Mouse (Mus musculus) CH12.LX (cell line): ENCODE measurements around the gene Gm11146. TPM values are rescaled to one million over a fixed set of nuclear protein-coding genes. Genes with fewer than 3 reads are reported as not detected.
A peak's percentile ranks its signal among the peaks of the same experiment; 100 is the strongest.

ENCODE experiments used
- DNase-seq: peaks from one replicate; pipeline ENCODE4 v3.0.0-alpha.2; 2013; ENCODE audit errors: extremely low read depth
- H3K27ac ChIP-seq: 2 replicates; pipeline ENCODE4 v1.5.1; 2012; ENCODE audit warnings: low read depth, mild to moderate bottlenecking, control low read depth, moderate library complexity; ENCODE audit not compliant: insufficient read depth
- H3K27me3 ChIP-seq: replicated peaks from 2 replicates; pipeline ENCODE3; 2012; ENCODE audit warnings: inconsistent platforms
- H3K36me3 ChIP-seq, 2 experiments: replicated peaks in 1 of 2; 2 replicates each; pipeline versions ENCODE3 to v1.6.1; 2012; ENCODE audit warnings: inconsistent platforms in 1 of 2, low read length in 1 of 2, mild to moderate bottlenecking in 1 of 2, mixed read lengths in 1 of 2, moderate library complexity in 1 of 2; ENCODE audit not compliant: control insufficient read depth in 1 of 2, insufficient read depth in 1 of 2
- H3K4me1 ChIP-seq, 2 experiments: 2 replicates each; pipeline ENCODE4 v1.6.1; 2012; ENCODE audit warnings: inconsistent platforms in 1 of 2, moderate library complexity in 1 of 2; ENCODE audit not compliant: insufficient read depth in 2 of 2, control insufficient read depth in 1 of 2
- H3K4me2 ChIP-seq: 2 replicates; pipeline ENCODE4 v1.6.1; 2012; ENCODE audit warnings: low read depth, mild to moderate bottlenecking, control low read depth; ENCODE audit not compliant: poor library complexity, insufficient read depth, severe bottlenecking
- H3K4me3 ChIP-seq, 3 experiments: fragments of 150-350 bp in 1 of 3; sonication (generic) in 1 of 3; replicated peaks in 1 of 3; 2 replicates each; pipeline versions ENCODE3 to v1.5.1; 2011 to 2012; ENCODE audit warnings: low read depth in 2 of 3, low read length in 2 of 3, mild to moderate bottlenecking in 2 of 3, moderate library complexity in 2 of 3, control low read depth in 1 of 3, improper control_type of control experiment in 1 of 3, inconsistent platforms in 1 of 3, mixed read lengths in 1 of 3; ENCODE audit not compliant: poor library complexity in 1 of 3
- H3K79me2 ChIP-seq: replicated peaks from 2 replicates; pipeline ENCODE4 v1.6.1; 2012; ENCODE audit warnings: mild to moderate bottlenecking, moderate library complexity; ENCODE audit not compliant: control insufficient read depth, poor library complexity, insufficient read depth, severe bottlenecking; ENCODE audit errors: extremely low read depth
- H3K9ac ChIP-seq: 2 replicates; pipeline ENCODE4 v1.6.1; 2012; ENCODE audit warnings: low read depth, mild to moderate bottlenecking, control low read depth, moderate library complexity; ENCODE audit not compliant: insufficient read depth
- H3K9me3 ChIP-seq: replicated peaks from 2 replicates; pipeline ENCODE3; 2012; ENCODE audit warnings: low read length, inconsistent platforms, mixed read lengths
- BHLHE40 ChIP-seq: IDR thresholded peaks from 2 replicates; pipeline ENCODE4 v1.6.1; 2011; ENCODE audit warnings: mild to moderate bottlenecking, low read depth, low read length, improper control_type of control experiment
- CHD1 ChIP-seq: IDR thresholded peaks from 2 replicates; pipeline ENCODE4 v1.6.1; 2012; ENCODE audit warnings: low read depth, low read length, improper control_type of control experiment, inconsistent platforms
- E2F4 ChIP-seq: IDR thresholded peaks from 2 replicates; pipeline ENCODE4 v1.6.1; 2011; ENCODE audit warnings: low read depth, low read length, improper control_type of control experiment; ENCODE audit not compliant: insufficient replicate concordance
- EP300 ChIP-seq: IDR thresholded peaks from 2 replicates; pipeline ENCODE4 v1.6.1; 2011; ENCODE audit warnings: low read length, improper control_type of control experiment
- GABPA ChIP-seq: IDR thresholded peaks from 2 replicates; pipeline ENCODE4 v1.6.1; 2012; ENCODE audit warnings: low read depth, low read length, improper control_type of control experiment, inconsistent platforms; ENCODE audit not compliant: insufficient replicate concordance
- HCFC1 ChIP-seq: IDR thresholded peaks from 2 replicates; pipeline ENCODE4 v1.6.1; 2012; ENCODE audit warnings: low read depth, mild to moderate bottlenecking, inconsistent platforms, low read length, improper control_type of control experiment
- JUN ChIP-seq: IDR thresholded peaks from 2 replicates; pipeline ENCODE4 v1.6.1; 2011; ENCODE audit warnings: low read depth, mild to moderate bottlenecking, low read length, improper control_type of control experiment, moderate library complexity; ENCODE audit not compliant: insufficient read depth
- JUND ChIP-seq: conservative IDR thresholded peaks from 2 replicates; pipeline ENCODE4 v1.6.1; 2011; ENCODE audit warnings: low read depth, low read length, improper control_type of control experiment
- KAT2A ChIP-seq: IDR thresholded peaks from 2 replicates; pipeline ENCODE4 v1.6.1; 2012; ENCODE audit warnings: low read length, improper control_type of control experiment, inconsistent platforms; ENCODE audit not compliant: insufficient replicate concordance
- MAFK ChIP-seq: IDR thresholded peaks from 2 replicates; pipeline ENCODE4 v1.6.1; 2011; ENCODE audit warnings: low read length, improper control_type of control experiment; ENCODE audit not compliant: insufficient replicate concordance
- MEF2A ChIP-seq: IDR thresholded peaks from 2 replicates; pipeline ENCODE4 v1.6.1; 2014; ENCODE audit warnings: low read depth, mild to moderate bottlenecking, inconsistent platforms, low read length, improper control_type of control experiment, borderline replicate concordance
- NRF1 ChIP-seq: IDR thresholded peaks from 2 replicates; pipeline ENCODE4 v1.6.1; 2014; ENCODE audit warnings: low read depth, mild to moderate bottlenecking, inconsistent platforms, low read length, improper control_type of control experiment, moderate library complexity
- PAX5 ChIP-seq: IDR thresholded peaks from 2 replicates; pipeline ENCODE4 v1.6.1; 2012; ENCODE audit warnings: low read length, inconsistent platforms, mixed read lengths
- POLR2AphosphoS2 ChIP-seq: IDR thresholded peaks from 2 replicates; pipeline ENCODE4 v1.6.1; 2011; ENCODE audit warnings: low read depth, low read length, improper control_type of control experiment
- RAD21 ChIP-seq: IDR thresholded peaks from 2 replicates; pipeline ENCODE4 v1.6.1; 2011; ENCODE audit warnings: low read depth, mild to moderate bottlenecking, low read length, improper control_type of control experiment, moderate library complexity
- RCOR1 ChIP-seq: conservative IDR thresholded peaks from 2 replicates; pipeline ENCODE4 v1.6.1; 2012; ENCODE audit warnings: low read depth, mild to moderate bottlenecking, inconsistent platforms, low read length, improper control_type of control experiment
- SMC3 ChIP-seq: IDR thresholded peaks from 2 replicates; pipeline ENCODE4 v1.6.1; 2011; ENCODE audit warnings: low read depth, low read length, improper control_type of control experiment
- TBP ChIP-seq: conservative IDR thresholded peaks from 2 replicates; pipeline ENCODE4 v1.6.1; 2011; ENCODE audit warnings: low read depth, low read length, improper control_type of control experiment
- TCF12 ChIP-seq: IDR thresholded peaks from 2 replicates; pipeline ENCODE4 v1.6.1; 2014; ENCODE audit warnings: low read depth, mild to moderate bottlenecking, inconsistent platforms, low read length, improper control_type of control experiment
- UBTF ChIP-seq: IDR thresholded peaks from 2 replicates; pipeline ENCODE4 v1.6.1; 2012; ENCODE audit warnings: low read depth, mild to moderate bottlenecking, inconsistent platforms, low read length, improper control_type of control experiment, moderate library complexity
- USF2 ChIP-seq: conservative IDR thresholded peaks from 2 replicates; pipeline ENCODE4 v1.6.1; 2011; ENCODE audit warnings: low read depth, low read length, improper control_type of control experiment
- ZMIZ1 ChIP-seq: IDR thresholded peaks from 2 replicates; pipeline ENCODE4 v1.6.1; 2012; ENCODE audit warnings: low read depth, mild to moderate bottlenecking, inconsistent platforms, low read length, improper control_type of control experiment
- dilution Hi-C: fragments of 300-500 bp; cut with MboI; formaldehyde crosslinking; loops from 2 replicates; pipeline ENCODE4 v1.14.3; 2020; ENCODE audit warnings: low sequenced_read_pairs; ENCODE audit not compliant: extremely low pct_unique_long_range_greater_than_20kb, extremely low pct_ligation_motif_present
- in situ Hi-C: fragments of 300-500 bp; cut with MboI; formaldehyde crosslinking; loops from 3 replicates; pipeline ENCODE4 v1.14.3; 2019; ENCODE audit warnings: low sequenced_read_pairs, low pct_ligation_motif_present, low pct_unique_long_range_greater_than_20kb, mixed read lengths
- polyA plus RNA-seq: library from polyadenylated mRNA; unstranded; fragments of >175 nt; gene quantifications from 2 replicates; pipeline ENCODE4 v1.2.1, GENCODE M21; 2012; ENCODE audit warnings: low read depth; ENCODE audit not compliant: insufficient read length
- total RNA-seq, 2 experiments: library from RNA; depleted of rRNA; stranded (reverse); fragments of 300-350 nt in 1 of 2; fragments of >200 nt in 1 of 2; gene quantifications; 2 replicates each; pipeline ENCODE4 v1.2.3; 2012 to 2014

The Gm11146 gene
- total and polyA plus RNA-seq, 3 experiments = not detected

- H3K4me2 ChIP-seq = no peak overlapping the region
Observed at GRCm38 (mm10) chr16:77592986-77593385, 8.9 kb downstream of the Gm11146 start.

GRCm38 (mm10) chr16:77573036-77573435 is 28.9 kb downstream of the Gm11146 start:
- no peak overlapping the region for H3K4me3 ChIP-seq
- no peak overlapping the region for H3K4me2 ChIP-seq
- H3K9me3 ChIP-seq = peaks cover 24% of the 10 kb centered on the region
- H3K4me1 ChIP-seq = no peaks in the 10 kb centered on the region
- H3K79me2 ChIP-seq = no peaks in the 10 kb centered on the region
- H3K36me3 ChIP-seq = no peaks in the 10 kb centered on the region
- no peak overlapping the region for H3K9ac ChIP-seq
- TF ChIP-seq CHD1 = no peak
- no peak for TF ChIP-seq RCOR1
- TF ChIP-seq ZMIZ1 = no peak
- TF ChIP-seq EP300 = no peak
- no peak for TF ChIP-seq KAT2A
- TF ChIP-seq PAX5 = no peak
- no peak for TF ChIP-seq USF2
- no peak for TF ChIP-seq POLR2AphosphoS2
- TF ChIP-seq MAFK = no peak
- no peak for TF ChIP-seq UBTF
- TF ChIP-seq SMC3 = no peak
- TF ChIP-seq JUN = no peak
- TF ChIP-seq BHLHE40 = no peak
- TF ChIP-seq JUND = no peak
- TF ChIP-seq E2F4 = no peak
- no peak for TF ChIP-seq TCF12
- no peak for TF ChIP-seq TBP
- TF ChIP-seq, all 38 proteins: peak for 0
- DNase-seq = no peak
- Histone ChIP-seq H3K27me3 (no peaks in the 10 kb centered on the region), H3K27ac (no peak overlapping the region)
- in situ Hi-C loops (no loop called here), dilution Hi-C loops (no loop called here)

More at GRCm38 (mm10) chr16:77592986-77593385, 8.9 kb downstream of the Gm11146 start:
- no peaks in the 10 kb centered on the region for H3K4me1 ChIP-seq
- no peaks in the 10 kb centered on the region for H3K27me3 ChIP-seq
- no peaks in the 10 kb centered on the region for H3K79me2 ChIP-seq
- no peaks in the 10 kb centered on the region for H3K36me3 ChIP-seq
- no peak overlapping the region for H3K27ac ChIP-seq
- in situ Hi-C loops = no loop called here
- peaks cover 38% of the 10 kb centered on the region for H3K9me3 ChIP-seq
- H3K9ac ChIP-seq = no peak overlapping the region
- DNase-seq = no peak
- dilution Hi-C loops = no loop called here
- peak overlapping the region in 1 of 3 experiments; percentile 19 for H3K4me3 ChIP-seq
- TF ChIP-seq NRF1 (no peak), RCOR1 (no peak), MAFK (no peak), PAX5 (no peak), POLR2AphosphoS2 (no peak), MEF2A (no peak), ZMIZ1 (no peak), TBP (no peak), GABPA (no peak), RAD21 (no peak), HCFC1 (no peak)
